Mouse (Mus musculus) midbrain, embryonic 14.5 days (tissue): ENCODE data around the gene Gm498. TPM values are rescaled to one million over a fixed set of nuclear protein-coding genes. Genes with fewer than 3 reads are reported as not detected.
A peak's percentile ranks its signal among the peaks of the same experiment; 100 is the strongest.

ENCODE experiments used
- ATAC-seq: fragments of 200-750 bp; cut with Nextera tagmentation; 2 replicates; pipeline ENCODE4 v1.8.0; 2017; ENCODE audit warnings: moderate number of reproducible peaks, moderate library complexity; ENCODE audit not compliant: low FRiP score, low TSS enrichment
- DNase-seq: peaks from one replicate; pipeline ENCODE4 v3.0.0-alpha.2; 2015
- H3K27ac ChIP-seq: fragments of 300-500 bp; sonication (generic); replicated peaks from 2 replicates; pipeline ENCODE4 v1.5.1; 2014; ENCODE audit warnings: mild to moderate bottlenecking, low read depth, low read length, moderate library complexity
- H3K27me3 ChIP-seq: fragments of 300-500 bp; sonication (generic); 2 replicates; pipeline ENCODE4 v1.6.1; 2014; ENCODE audit warnings: low read length, control low read depth, mixed read lengths; ENCODE audit not compliant: control insufficient read depth, insufficient read depth
- H3K36me3 ChIP-seq: fragments of 300-500 bp; sonication (generic); 2 replicates; pipeline ENCODE4 v1.6.1; 2014; ENCODE audit warnings: low read length, control low read depth; ENCODE audit not compliant: control insufficient read depth, insufficient read depth
- H3K4me1 ChIP-seq: fragments of 300-500 bp; sonication (generic); 2 replicates; pipeline ENCODE4 v1.6.1; 2014; ENCODE audit warnings: mild to moderate bottlenecking, antibody characterized with exemption, low read length, control low read depth; ENCODE audit not compliant: control insufficient read depth, insufficient read depth
- H3K4me2 ChIP-seq: fragments of 300-500 bp; sonication (generic); 2 replicates; pipeline ENCODE4 v1.6.1; 2014; ENCODE audit warnings: mild to moderate bottlenecking, low read length, moderate library complexity
- H3K4me3 ChIP-seq: fragments of 300-500 bp; sonication (generic); replicated peaks from 2 replicates; pipeline ENCODE4 v1.5.1; 2014; ENCODE audit warnings: low read depth, low read length
- H3K9ac ChIP-seq: fragments of 300-500 bp; sonication (generic); replicated peaks from 2 replicates; pipeline ENCODE4 v1.6.1; 2014; ENCODE audit warnings: mild to moderate bottlenecking, low read length, moderate library complexity
- H3K9me3 ChIP-seq: fragments of 300-500 bp; sonication (generic); 2 replicates; pipeline ENCODE4 v1.6.1; 2016; ENCODE audit warnings: low read length, control low read depth, mixed read lengths; ENCODE audit not compliant: control insufficient read depth
- whole genome bisulfite sequencing: fragments of 180-500 bp; shearing (Covaris S2); extraction: QIAGEN DNeasy Blood & Tissue Kit; methylation state at CpG from one replicate; pipeline ENCODE4 v1.1.7; 2014; 5-methylcytosine and 5-hydroxymethylcytosine counted together
- polyA plus RNA-seq: library from polyadenylated mRNA; unstranded; fragments of >200 nt; fragmentation: Nextera tagmentation; extraction: Ambion mirVana; gene quantifications from 2 replicates; pipeline ENCODE4 v1.2.1, GENCODE M21; 2014

Gm498 gene
- not detected in 2 replicates for polyA plus RNA-seq

DNA sequence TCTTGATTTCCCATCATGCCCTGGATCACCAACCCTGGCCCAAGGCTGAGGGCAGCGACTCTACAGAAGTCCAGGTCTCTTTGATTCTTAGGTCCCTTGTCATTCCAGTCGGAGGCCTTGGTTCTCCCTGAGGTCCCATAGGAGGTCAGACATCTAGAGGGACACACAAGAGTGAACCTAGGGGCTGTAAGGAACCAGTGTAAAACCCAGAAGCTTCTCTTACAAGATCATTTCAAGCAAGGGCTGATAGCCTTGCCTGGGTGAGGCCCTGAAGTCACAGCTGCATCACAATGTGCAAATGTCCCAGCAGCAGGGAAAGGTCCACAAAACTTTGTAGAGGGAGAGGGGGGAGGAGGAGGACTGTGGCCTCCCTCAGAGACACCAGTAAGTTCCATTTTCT is at the start of gene Gm498:
Gene Gm498, plus strand, starts transcription at position 301 of the 400 bp plus-strand sequence.
- Histone ChIP-seq H3K27me3 (no peaks in the 10 kb centered on the region), H3K4me2 (no peak within 1 kb of the TSS), H3K4me1 (no peaks in the 10 kb centered on the region), H3K27ac (no peak within 1 kb of the TSS), H3K9ac (no peak within 1 kb of the TSS), H3K4me3 (no peak within 1 kb of the TSS), H3K9me3 (no peaks in the 10 kb centered on the region), H3K36me3 (no peaks in the 10 kb centered on the region)
- 90% methylated on average over 2 of the region's 2 CpGs for WGBS
- DNase-seq (no peak), ATAC-seq (no peak)

DNA sequence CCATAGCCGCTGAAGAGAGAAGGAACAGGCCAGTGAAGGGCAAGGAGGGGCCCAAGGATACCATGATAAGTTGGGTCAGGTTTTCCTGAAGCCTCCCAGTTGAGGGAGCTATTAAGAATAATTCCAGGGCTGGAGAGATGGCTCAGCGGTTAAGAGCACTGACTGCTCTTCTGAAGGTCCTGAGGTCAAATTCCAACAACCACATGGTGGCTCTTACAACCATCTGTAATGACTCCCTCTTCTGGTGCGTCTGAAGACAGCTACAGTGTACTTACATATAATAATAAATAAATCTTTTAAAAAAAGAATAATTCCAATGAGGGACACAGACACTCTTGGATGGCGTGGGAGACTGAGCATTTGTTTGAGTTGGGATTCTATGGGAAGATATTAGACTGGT is 47.4 kb upstream of the Gm498 start:
- 88% methylated on average over 4 of the region's 4 CpGs for WGBS
- Histone ChIP-seq H3K9ac (no peak overlapping the region), H3K27ac (no peak overlapping the region), H3K4me3 (no peak overlapping the region), H3K27me3 (no peaks in the 10 kb centered on the region), H3K36me3 (peaks cover 28% of the 10 kb centered on the region), H3K4me2 (no peak overlapping the region), H3K4me1 (peaks cover 12% of the 10 kb centered on the region), H3K9me3 (no peaks in the 10 kb centered on the region)
- no peak for ATAC-seq
- no peak for DNase-seq

DNA sequence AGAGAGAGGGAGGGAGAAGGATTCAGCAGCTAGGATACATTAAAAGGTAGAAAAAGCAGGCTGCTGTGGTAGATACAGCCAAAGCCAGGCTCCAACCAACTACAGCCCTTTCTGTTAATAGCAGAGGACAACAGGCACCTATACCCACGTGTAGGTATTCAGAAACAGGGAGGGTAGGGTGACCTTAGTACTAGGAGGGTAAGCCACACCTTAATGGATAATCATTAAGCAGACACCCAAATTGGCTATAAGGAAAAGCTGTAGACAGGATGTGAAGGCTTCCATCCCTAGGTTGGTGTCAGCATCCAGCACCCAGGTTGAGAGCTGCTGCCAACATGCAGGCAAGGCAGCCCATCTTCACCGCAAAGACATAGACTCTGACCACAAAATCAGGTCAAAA is 45.4 kb upstream of the Gm498 start:
- H3K9ac ChIP-seq, result no peak overlapping the region
- no peak overlapping the region for H3K4me3 ChIP-seq
- ATAC-seq, result no peak
- no peaks in the 10 kb centered on the region for H3K27me3 ChIP-seq
- 88% methylated on average over 2 of the region's 2 CpGs for WGBS
- peaks cover 10% of the 10 kb centered on the region; the same call in 1 of the 2 replicates for H3K36me3 ChIP-seq
- H3K9me3 ChIP-seq, result no peaks in the 10 kb centered on the region
- no peak for DNase-seq
- H3K4me2 ChIP-seq, result no peak overlapping the region
- peaks cover 12% of the 10 kb centered on the region for H3K4me1 ChIP-seq
- no peak overlapping the region for H3K27ac ChIP-seq

DNA sequence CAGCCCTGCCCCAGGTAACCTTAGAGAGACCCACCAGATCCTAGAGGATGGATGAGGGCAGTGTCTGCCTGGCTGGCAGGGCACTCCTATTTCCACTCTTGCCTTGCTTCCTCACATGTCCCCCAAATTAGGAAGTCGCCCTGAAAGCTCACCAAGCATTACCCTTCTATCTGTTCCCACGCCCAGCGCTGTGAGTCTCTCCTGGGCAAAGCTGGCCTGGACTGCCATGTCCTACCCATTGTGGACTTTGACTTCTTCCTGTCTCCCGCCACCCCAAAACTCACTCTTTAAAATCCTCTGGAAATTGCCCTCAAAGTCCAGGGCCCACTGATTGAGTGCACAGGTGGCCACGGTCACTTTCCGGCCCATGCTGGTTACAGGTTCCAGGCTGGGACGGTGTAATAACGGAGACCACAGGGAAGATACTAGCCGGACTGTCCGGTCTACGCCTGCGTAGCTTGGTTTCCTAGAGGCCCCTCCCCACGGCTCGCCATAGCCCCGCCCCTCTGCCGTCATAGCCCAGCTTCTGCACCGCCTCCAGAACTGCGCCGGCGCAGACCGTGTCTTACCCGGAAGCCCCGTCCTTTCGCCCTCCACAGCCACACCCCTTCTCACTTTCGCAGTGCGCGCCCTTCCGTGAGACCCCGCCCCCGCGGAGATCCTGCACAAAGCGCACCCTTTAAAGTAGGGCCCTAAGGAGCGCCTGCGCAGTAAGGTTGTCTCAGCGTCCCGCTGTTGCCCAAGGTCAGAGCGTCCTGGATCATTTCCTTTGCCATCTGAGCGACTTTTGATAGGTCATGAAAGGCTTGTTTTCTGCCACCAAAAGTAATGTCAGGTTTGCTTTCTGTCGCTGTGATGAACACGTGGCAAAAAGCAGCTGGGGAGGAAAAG is 44.0 kb upstream of the Gm498 start, which contains the start of the genes Nadsyn1 and Dhcr7:
Gene Nadsyn1, minus strand, starts transcription at position 475 of the 891 bp plus-strand sequence.
Gene Dhcr7, plus strand, starts transcription at position 771 of the 891 bp plus-strand sequence.
- 0 out of 2 replicates have a peak, but pooled peaks cover 7% of the 10 kb centered on the region for H3K36me3 ChIP-seq
- H3K4me1 ChIP-seq, result peaks cover 12% of the 10 kb centered on the region
- peak within 1 kb of the TSS; percentile 55 for H3K4me3 ChIP-seq
- peak; percentile 99 for ATAC-seq
- H3K27ac ChIP-seq, result peak within 1 kb of the TSS; percentile 71
- no peaks in the 10 kb centered on the region for H3K27me3 ChIP-seq
- under 1% methylated on average over 40 of the region's 40 CpGs for WGBS
- H3K4me2 ChIP-seq, result peak within 1 kb of the TSS; percentile 63
- peak; percentile 99 for DNase-seq
- H3K9ac ChIP-seq, result peak within 1 kb of the TSS; percentile 62
- no peaks in the 10 kb centered on the region for H3K9me3 ChIP-seq

DNA sequence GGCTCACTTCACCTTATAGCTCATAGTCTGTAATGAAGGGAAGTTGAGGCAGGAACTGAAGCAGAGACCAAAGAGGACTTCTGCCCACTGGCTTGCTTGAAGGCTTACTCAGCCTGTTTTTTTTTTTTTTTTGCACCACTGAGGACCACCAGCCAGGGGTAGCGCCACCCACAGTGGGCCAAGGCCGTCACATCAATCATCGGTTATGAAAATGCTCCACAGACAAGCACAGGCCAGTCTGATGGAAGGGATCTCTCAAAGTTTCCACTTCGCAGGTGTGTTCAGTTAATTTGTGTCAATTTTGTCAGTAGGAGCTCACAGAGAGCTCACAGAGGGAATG is 43.4 kb upstream of the Gm498 start:
- Histone ChIP-seq H3K4me2 (peak overlapping the region; percentile 63), H3K9ac (peak overlapping the region; percentile 27), H3K27me3 (no peaks in the 10 kb centered on the region), H3K4me3 (peak overlapping the region; percentile 55), H3K4me1 (peaks cover 12% of the 10 kb centered on the region), H3K9me3 (no peaks in the 10 kb centered on the region), H3K27ac (peak overlapping the region; percentile 71), H3K36me3 (0 out of 2 replicates have a peak, but pooled peaks cover 6% of the 10 kb centered on the region)
- DNase-seq (no peak), ATAC-seq (peak; percentile 41)
- 75% methylated on average over 4 of the region's 4 CpGs for WGBS

DNA sequence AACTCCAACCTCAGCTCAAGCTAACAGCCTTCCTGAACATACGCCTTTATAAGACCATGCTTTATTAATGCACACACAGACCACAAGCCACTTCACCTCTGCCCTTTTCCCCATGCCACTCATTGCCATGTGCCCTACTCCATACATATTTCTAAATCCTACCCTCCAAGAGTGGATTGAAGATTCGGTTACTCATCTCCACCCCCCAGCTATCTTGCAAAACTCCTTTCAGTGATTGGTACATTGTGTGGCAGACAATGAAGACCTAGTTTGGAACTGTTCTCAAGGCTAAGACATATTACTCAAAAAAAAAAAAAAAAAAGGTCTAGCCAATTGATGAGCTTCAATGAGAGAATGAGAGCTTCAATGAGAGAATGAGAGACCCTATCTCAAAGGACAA is 39.7 kb upstream of the Gm498 start:
- Histone ChIP-seq H3K4me3 (no peak overlapping the region), H3K4me2 (no peak overlapping the region), H3K9ac (no peak overlapping the region), H3K9me3 (no peaks in the 10 kb centered on the region), H3K36me3 (no peaks in the 10 kb centered on the region), H3K27ac (no peak overlapping the region), H3K4me1 (peaks cover 23% of the 10 kb centered on the region), H3K27me3 (no peaks in the 10 kb centered on the region)
- ATAC-seq (no peak), DNase-seq (no peak)
- 94% methylated on average over 2 of the region's 2 CpGs for WGBS

DNA sequence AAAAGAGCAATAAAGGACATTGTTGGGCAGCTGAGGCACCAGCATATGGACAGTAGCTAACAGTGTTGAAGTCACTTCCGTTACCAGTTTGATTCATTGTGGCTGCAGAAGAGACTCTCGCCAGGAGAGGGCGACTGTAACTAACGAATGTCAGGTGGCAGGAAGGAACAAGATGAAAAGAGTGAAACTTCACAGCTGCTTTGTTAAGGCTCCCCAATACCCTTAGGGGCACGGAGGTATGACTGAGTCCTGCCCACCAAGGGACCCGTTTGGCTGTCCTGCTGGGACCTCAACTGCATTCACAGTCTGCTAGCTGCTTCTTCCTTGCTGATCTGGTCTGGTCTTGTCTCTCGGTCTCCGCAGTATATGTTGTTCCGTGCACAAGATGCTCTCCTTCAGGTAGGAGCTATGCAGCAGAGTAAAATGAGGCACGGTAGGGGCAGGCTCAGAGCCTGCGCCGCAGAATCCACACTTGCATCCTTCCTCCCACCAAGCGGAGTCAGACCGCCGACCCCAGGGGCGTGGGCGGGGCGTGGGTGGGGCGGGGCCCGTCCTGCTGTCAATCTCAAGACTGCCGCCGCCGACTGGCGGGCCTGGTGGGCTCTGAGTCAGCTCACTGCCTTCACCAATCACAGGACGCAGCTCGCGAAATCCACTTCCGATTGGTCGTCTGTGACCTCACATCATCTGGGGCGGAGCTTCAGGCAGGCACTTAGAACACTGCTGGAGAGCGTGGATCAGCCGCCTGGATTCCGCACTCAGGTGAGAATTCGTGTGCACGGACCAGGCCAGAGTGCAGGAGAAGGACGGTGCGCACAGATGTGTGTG is 36.9 kb upstream of the Gm498 start:
- H3K27ac ChIP-seq, result peak overlapping the region; percentile 93
- ATAC-seq (peak; percentile 96), DNase-seq (peak; percentile 98)
- H3K4me2 ChIP-seq, result peak overlapping the region; percentile 82
- no peaks in the 10 kb centered on the region for H3K36me3 ChIP-seq
- H3K4me3 ChIP-seq, result peak overlapping the region; percentile 57
- H3K9me3 ChIP-seq, result no peaks in the 10 kb centered on the region
- WGBS, result under 1% methylated on average over 37 of the region's 37 CpGs
- H3K4me1 ChIP-seq, result peaks cover 37% of the 10 kb centered on the region
- no peaks in the 10 kb centered on the region for H3K27me3 ChIP-seq
- H3K9ac ChIP-seq, result peak overlapping the region; percentile 63

DNA sequence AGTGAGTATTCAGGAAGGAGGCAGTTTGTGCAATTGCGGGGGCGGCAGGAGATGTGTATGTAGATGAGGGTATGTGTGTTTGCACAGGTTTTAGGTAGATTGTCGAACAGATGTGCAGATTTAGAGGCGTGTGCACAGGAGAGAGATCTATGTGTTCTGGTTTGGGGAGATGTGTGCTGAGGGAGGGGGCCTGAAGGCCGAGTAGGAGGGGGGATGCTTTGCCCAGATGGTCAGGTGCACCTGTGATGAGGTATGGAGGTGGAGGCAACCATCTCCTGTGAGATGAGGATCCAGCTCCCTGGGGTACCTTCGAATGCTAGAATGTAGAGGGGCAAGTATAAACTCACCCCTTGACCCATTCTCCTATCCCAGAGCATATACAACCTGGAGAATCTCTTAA is 36.2 kb upstream of the Gm498 start:
- Histone ChIP-seq H3K4me2 (peak overlapping the region; percentile 82), H3K36me3 (no peaks in the 10 kb centered on the region), H3K27me3 (no peaks in the 10 kb centered on the region), H3K9ac (peak overlapping the region; percentile 63), H3K4me3 (peak overlapping the region; percentile 57), H3K27ac (peak overlapping the region; percentile 71), H3K9me3 (no peaks in the 10 kb centered on the region), H3K4me1 (peaks cover 38% of the 10 kb centered on the region)
- WGBS, result 9% methylated on average over 6 of the region's 6 CpGs
- ATAC-seq (peak; percentile 25), DNase-seq (no peak)
